Mouse (Mus musculus) G1E (cell line): ENCODE results near the gene Hist2h3c2. TPM values are rescaled to one million over a fixed set of nuclear protein-coding genes. Genes with fewer than 3 reads are reported as not detected.
A peak's percentile ranks its signal among the peaks of the same experiment; 100 is the strongest.
"Not testable (repeated sequence)": the region's sequence is repeated elsewhere in the genome, so short reads cannot be mapped to it uniquely, and the experiment has no call there.

Source experiments
- ATAC-seq: 2 replicates; pipeline ENCODE4 v1.8.0; 2016; ENCODE audit warnings: mild to moderate bottlenecking; ENCODE audit not compliant: insufficient number of reproducible peaks, poor library complexity, low FRiP score, severe bottlenecking; ENCODE audit errors: extremely low read depth
- DNase-seq: peaks from one replicate; pipeline ENCODE4 v3.0.0; 2012; ENCODE audit warnings: low spot score
- H3K27me3 ChIP-seq: 2 replicates; pipeline ENCODE4 v1.6.1; 2012; ENCODE audit warnings: mild to moderate bottlenecking, low read length, inconsistent platforms; ENCODE audit not compliant: insufficient read depth
- H3K36me3 ChIP-seq: replicated peaks from 2 replicates; pipeline ENCODE3; 2012; ENCODE audit warnings: mild to moderate bottlenecking, inconsistent platforms
- H3K4me1 ChIP-seq: 2 replicates; pipeline ENCODE4 v1.6.1; 2012; ENCODE audit warnings: low read depth, low read length, inconsistent platforms, mixed read lengths; ENCODE audit not compliant: insufficient read depth
- H3K4me3 ChIP-seq: 2 replicates; pipeline ENCODE4 v1.5.1; 2012; ENCODE audit warnings: low read depth, mild to moderate bottlenecking, inconsistent platforms, low read length, moderate library complexity, mixed read lengths
- H3K9me3 ChIP-seq: replicated peaks from 2 replicates; pipeline ENCODE4 v1.6.1; 2012; ENCODE audit warnings: inconsistent platforms
- CTCF ChIP-seq: IDR thresholded peaks from 2 replicates; pipeline ENCODE4 v1.5.1; 2012; ENCODE audit warnings: low read depth, low read length, inconsistent platforms, mixed read lengths
- GATA1 ChIP-seq: IDR thresholded peaks from 2 replicates; pipeline ENCODE4 v1.6.1; 2012; ENCODE audit warnings: borderline replicate concordance, low read length, inconsistent platforms, mixed read lengths
- GATA2 ChIP-seq: IDR thresholded peaks from 2 replicates; pipeline ENCODE4 v1.6.1; 2012; ENCODE audit warnings: low read depth, low read length, inconsistent platforms, borderline replicate concordance
- POLR2AphosphoS5 ChIP-seq: IDR thresholded peaks from 2 replicates; pipeline ENCODE4 v1.6.1; 2012; ENCODE audit warnings: low read depth, low read length, inconsistent platforms; ENCODE audit not compliant: insufficient replicate concordance
- TAL1 ChIP-seq: conservative IDR thresholded peaks from 2 replicates; pipeline ENCODE4 v1.6.1; 2012; ENCODE audit warnings: low read depth, low read length, inconsistent platforms, mixed read lengths
- polyA plus RNA-seq: library from polyadenylated mRNA; stranded (reverse); fragments of >175 nt; gene quantifications from 2 replicates; pipeline ENCODE4 v1.2.3, GENCODE M21; 2012
- total RNA-seq, 2 experiments: library from RNA; stranded (forward) in 1 of 2; stranded (reverse) in 1 of 2; fragments of 200-1000 nt in 1 of 2; fragments of >200 nt in 1 of 2; fragmentation: Nextera tagmentation in 1 of 2; gene quantifications; 2 replicates each; pipeline ENCODE4 v1.2.3; 2014 to 2017

Hist2h3c2 gene
- total and polyA plus RNA-seq, 3 experiments = 27.5 to 847 (median 558) TPM

DNA sequence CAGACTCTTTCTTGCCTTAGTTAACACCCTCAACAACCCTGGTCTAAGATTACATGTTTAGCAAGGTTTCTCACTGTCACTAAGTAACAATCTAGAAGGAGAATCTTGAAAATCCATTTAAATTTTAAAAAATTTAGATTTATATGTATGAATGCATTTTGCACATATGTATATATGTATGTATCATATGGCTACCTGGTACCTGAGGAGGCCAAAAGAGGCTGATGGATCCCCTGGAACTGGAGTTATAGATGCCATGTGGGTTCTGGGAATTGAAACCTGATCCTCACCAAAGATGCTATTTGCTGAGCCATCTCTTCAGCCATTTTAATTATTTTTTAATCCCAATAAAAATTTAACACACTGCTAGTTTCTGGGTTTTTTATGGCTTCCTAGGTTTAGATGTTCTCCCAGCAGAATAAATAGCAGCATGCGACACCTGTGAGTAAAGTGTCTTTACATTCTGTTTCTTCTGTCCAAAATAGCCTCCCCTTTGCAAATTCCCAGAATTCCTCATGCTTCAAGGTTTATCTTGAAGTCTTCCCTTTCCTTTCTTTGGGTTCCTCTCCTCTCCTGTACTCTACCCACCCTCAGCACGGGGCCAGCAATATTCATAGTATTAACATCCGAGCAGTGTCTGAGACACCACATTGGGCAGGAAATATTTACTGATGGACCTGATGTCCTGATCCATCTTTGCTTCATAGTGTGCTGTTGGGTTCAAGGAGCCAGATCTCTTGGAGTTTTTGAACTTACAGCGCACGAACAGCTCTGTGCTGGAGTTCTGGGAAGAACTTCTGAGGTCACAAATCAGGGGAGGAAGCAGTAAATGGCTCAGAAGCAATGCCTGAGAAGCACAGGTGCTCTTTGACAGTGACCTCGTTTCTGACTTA, 9.5 kb upstream of the Hist2h3c2 start:
- no peak for DNase-seq
- no peak for ATAC-seq
- H3K4me1 ChIP-seq = peaks cover 42% of the 10 kb centered on the region

DNA sequence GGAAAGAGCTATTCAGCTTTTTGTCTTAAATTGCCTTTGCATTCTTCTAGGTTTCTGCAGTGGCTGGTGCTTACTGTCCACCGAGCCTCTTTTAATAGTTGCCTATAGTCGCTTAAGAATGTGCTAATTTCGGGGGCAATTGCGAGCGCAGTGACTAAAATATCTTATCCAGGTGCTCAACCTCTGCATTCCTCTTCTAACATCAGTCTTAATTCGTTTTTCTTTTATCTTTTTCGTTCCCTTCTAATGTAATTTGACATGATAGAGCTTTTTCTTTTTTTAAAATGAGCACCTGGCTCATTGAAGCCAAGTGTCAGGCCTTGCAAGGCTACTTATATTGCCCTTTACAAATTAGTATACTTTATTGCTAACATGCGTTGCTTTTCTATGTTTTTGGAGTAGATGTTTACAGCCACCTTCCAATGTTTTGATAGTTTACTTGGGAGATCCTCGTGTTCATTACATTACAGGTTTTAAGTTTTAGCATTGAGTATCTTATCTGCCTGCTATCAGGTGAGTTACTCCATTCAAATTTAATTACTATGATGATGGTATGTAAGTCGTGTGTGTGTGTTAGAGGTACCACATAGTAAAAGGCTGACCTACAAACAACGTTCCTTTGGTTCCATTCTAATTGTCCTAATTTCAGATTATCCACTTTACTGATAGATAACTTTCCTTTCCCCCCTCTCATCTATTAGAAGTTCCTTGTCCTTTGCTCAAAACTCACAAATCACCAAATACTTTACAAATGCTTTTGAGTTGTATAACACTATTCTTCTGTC, 8.6 kb upstream of the Hist2h3c2 start:
- DNase-seq (no peak), ATAC-seq (no peak)
- Histone ChIP-seq H3K36me3 (no peaks in the 10 kb centered on the region), H3K9me3 (no peaks in the 10 kb centered on the region), H3K27me3 (no peaks in the 10 kb centered on the region), H3K4me3 (peak overlapping the region; percentile 56), H3K4me1 (peaks cover 42% of the 10 kb centered on the region)
- TF ChIP-seq TAL1 (no peak), POLR2AphosphoS5 (peak; percentile 81; the same call in 1 of the 2 replicates)

More for the DNA sequence above, 9.5 kb upstream of the Hist2h3c2 start:
- no peak overlapping the region for H3K4me3 ChIP-seq
- no peaks in the 10 kb centered on the region for H3K9me3 ChIP-seq
- H3K36me3 ChIP-seq = no peaks in the 10 kb centered on the region
- H3K27me3 ChIP-seq = no peaks in the 10 kb centered on the region
- TF ChIP-seq POLR2AphosphoS5 (peak; percentile 74; the same call in 1 of the 2 replicates), TAL1 (no peak), CTCF (no peak), GATA1 (no peak)

DNA sequence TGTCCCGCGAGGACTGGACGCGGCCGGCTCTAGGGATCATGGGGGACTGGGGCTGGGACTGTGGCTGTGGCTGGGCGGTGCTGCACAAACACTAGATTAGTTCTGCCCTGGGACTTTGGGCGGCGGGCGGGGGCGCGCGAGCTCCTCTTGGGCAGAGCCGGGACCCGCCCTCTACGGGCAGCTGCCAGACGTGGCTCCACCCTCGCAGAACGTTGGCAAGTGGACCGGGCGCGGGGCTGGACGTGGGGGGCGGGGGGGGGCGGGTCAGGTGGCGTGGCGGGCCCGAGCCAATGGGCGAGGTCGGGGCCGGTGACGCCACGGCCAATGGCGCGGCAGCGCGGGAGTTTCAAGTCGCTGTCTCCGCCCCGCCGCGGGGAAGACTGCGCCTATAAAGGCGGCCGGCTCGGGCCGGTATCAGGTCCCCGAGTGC, 7.5 kb upstream of the Hist2h3c2 start, which contains the start of gene Hist2h3c1:
Gene Hist2h3c1, plus strand, starts transcription at position 259 of the 430 bp plus-strand sequence.
- not testable (repeated sequence) for DNase-seq, H3K9me3 ChIP-seq, H3K27me3 ChIP-seq, H3K36me3 ChIP-seq
- Histone ChIP-seq H3K4me3 (peak within 1 kb of the TSS; percentile 56), H3K4me1 (peaks cover 45% of the 10 kb centered on the region)
- peak; percentile 77 for ATAC-seq

DNA sequence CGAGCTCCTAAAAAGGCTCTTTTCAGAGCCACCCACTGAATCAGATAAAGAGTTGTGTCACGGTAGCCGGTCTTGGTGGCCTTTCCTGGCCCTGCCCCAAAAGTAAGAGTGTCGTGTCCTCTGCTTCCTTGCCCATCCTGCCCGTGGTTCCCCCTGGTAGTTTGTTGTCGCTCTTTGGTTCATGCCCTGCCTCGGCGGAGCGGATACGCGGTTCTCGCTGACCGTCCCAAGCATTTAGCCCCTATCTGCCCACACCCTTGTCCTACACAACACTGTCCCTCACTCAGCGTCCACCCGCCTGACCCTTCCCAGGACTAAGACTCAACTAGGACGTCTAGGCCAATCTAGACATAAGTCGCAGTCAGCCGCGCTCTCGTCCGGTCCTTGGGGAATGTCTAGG, 7.1 kb upstream of the Hist2h3c2 start:
- H3K4me1 ChIP-seq = peaks cover 43% of the 10 kb centered on the region
- H3K27me3 ChIP-seq, DNase-seq, H3K36me3 ChIP-seq, H3K9me3 ChIP-seq, H3K4me3 ChIP-seq, ATAC-seq: not testable (repeated sequence)

DNA sequence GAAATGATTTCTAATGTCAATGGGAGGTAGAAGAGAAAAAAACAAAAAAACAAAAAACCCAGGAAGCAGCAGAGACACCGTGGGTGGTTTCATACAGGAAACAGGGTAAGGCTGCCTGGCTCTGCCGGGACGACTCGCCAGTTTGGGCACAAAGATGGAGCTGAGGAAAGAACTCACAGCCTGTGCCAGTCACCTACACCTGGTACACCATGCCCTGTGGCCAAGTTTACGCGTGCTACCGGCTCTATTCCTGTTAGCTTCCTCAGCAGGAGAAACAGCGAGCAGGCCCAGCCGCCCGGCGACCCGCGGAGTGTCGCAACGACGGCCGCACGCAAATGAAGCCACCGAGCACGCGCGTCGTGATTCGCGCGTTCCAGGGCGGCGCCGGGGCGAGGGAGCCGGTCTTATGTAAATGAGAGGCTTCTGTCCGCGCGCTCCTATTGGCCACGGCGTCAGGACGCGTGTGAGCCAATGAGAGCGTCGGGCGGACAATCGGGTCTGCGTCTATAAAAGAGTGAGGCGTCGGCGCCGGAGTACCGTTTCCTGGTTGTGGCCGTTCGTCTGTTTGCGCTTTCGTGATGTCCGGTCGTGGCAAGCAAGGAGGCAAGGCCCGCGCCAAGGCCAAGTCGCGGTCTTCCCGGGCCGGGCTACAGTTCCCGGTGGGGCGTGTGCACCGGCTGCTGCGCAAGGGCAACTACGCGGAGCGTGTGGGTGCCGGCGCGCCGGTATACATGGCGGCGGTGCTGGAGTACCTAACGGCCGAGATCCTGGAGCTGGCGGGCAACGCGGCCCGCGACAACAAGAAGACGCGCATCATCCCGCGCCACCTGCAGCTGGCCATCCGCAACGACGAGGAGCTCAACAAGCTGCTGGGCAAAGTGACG, 6.3 kb upstream of the Hist2h3c2 start, which contains the start of gene Hist2h2aa1:
Gene Hist2h2aa1, plus strand, starts transcription at position 495 of the 884 bp plus-strand sequence.
- H3K36me3 ChIP-seq, H3K27me3 ChIP-seq, H3K9me3 ChIP-seq, DNase-seq: not testable (repeated sequence)
- Histone ChIP-seq H3K4me3 (peak within 1 kb of the TSS; percentile 70), H3K4me1 (peaks cover 35% of the 10 kb centered on the region)
- peak; percentile 66 for ATAC-seq

DNA sequence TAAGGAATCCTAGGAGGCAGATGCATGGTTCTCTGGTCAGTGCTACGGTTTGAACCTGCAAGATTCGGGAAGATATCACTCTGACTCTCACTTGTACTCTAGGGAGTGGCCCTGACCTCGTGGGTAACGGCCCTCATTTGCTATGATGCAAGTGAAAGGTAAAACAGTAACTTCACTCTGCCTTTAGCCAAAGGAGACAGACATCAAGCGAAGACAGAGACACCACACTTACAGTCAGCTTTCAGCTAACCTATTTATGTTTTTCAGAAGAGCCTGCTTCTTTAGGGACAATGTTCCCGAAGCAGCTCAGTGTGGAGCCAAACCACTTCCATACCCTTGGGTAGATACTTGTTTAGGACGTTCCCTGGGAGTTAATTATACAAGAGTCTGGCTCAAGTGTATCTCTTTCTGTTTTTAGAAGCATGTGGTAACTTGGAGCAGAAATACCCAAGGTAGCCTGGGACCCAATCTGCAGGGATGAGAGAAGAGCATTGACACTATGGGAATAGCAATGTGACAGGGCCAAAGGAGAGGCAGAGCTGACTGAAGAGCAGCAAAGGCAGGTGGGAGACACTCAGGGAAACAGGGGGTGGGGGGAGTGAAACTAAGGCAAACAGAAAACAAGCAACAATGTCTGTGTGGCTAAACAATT, 5.1 kb upstream of the Hist2h3c2 start:
- Histone ChIP-seq H3K4me1 (peaks cover 31% of the 10 kb centered on the region), H3K27me3 (no peaks in the 10 kb centered on the region), H3K36me3 (no peaks in the 10 kb centered on the region), H3K9me3 (no peaks in the 10 kb centered on the region), H3K4me3 (no peak overlapping the region; the same call in 1 of the 2 replicates)
- DNase-seq (no peak), ATAC-seq (no peak)
- TF ChIP-seq POLR2AphosphoS5 = no peak
- TF ChIP-seq GATA1 = no peak
- TF ChIP-seq TAL1 = no peak
- TF ChIP-seq CTCF = no peak
- no peak for TF ChIP-seq GATA2
